Mouse (Mus musculus) liver, postnatal 0 days (tissue): Measurements from ENCODE around the gene Adam12. TPM values are rescaled to one million over a fixed set of nuclear protein-coding genes. Genes with fewer than 3 reads are reported as not detected.

Experiments used
- ATAC-seq: fragments of 200-750 bp; cut with Nextera tagmentation; 2 replicates; pipeline ENCODE4 v1.8.0; 2017; ENCODE audit warnings: mild to moderate bottlenecking, moderate library complexity
- DNase-seq: peaks from one replicate; pipeline ENCODE4 v3.0.0-alpha.2; 2016
- H3K27ac ChIP-seq: fragments of 300-500 bp; sonication (generic); 2 replicates; pipeline ENCODE4 v1.5.1; 2014; ENCODE audit warnings: antibody characterized with exemption, moderate library complexity, mild to moderate bottlenecking, low read depth
- H3K27me3 ChIP-seq: fragments of 300-500 bp; sonication (generic); 2 replicates; pipeline ENCODE4 v1.6.1; 2014; ENCODE audit warnings: low read length, control low read depth, mixed read lengths; ENCODE audit not compliant: insufficient read depth
- H3K36me3 ChIP-seq: fragments of 300-500 bp; sonication (generic); replicated peaks from 2 replicates; pipeline ENCODE4 v1.6.1; 2014; ENCODE audit warnings: mild to moderate bottlenecking, control low read depth, low read length, moderate library complexity, mixed read lengths; ENCODE audit not compliant: insufficient read depth
- H3K4me1 ChIP-seq: fragments of 300-500 bp; sonication (generic); 2 replicates; pipeline ENCODE4 v1.6.1; 2014; ENCODE audit warnings: antibody characterized with exemption, mild to moderate bottlenecking, control low read depth; ENCODE audit not compliant: insufficient read depth
- H3K4me2 ChIP-seq: fragments of 300-500 bp; sonication (generic); 2 replicates; pipeline ENCODE4 v1.6.1; 2014; ENCODE audit warnings: low read depth, mild to moderate bottlenecking, low read length, moderate library complexity, mixed read lengths
- H3K4me3 ChIP-seq: fragments of 300-500 bp; sonication (generic); 2 replicates; pipeline ENCODE4 v1.5.1; 2014; ENCODE audit warnings: low read depth, low read length
- H3K9ac ChIP-seq: fragments of 300-500 bp; sonication (generic); replicated peaks from 2 replicates; pipeline ENCODE4 v1.6.1; 2014; ENCODE audit warnings: mild to moderate bottlenecking, moderate library complexity
- H3K9me3 ChIP-seq: fragments of 300-500 bp; sonication (generic); 2 replicates; pipeline ENCODE4 v1.6.1; 2016; ENCODE audit warnings: mild to moderate bottlenecking, control low read depth, low read length, mixed read lengths
- CTCF ChIP-seq: sonication (generic); IDR thresholded peaks from 2 replicates; pipeline ENCODE4 v1.5.1; 2016; ENCODE audit warnings: antibody characterized with exemption, low read depth
- EP300 ChIP-seq: IDR thresholded peaks from 2 replicates; pipeline ENCODE4 v1.6.1; 2016; ENCODE audit warnings: antibody characterized with exemption, low read depth, mild to moderate bottlenecking
- WGBS: fragments of 180-500 bp; shearing (Covaris S2); extraction: QIAGEN DNeasy Blood & Tissue Kit; methylation state at CpG from one replicate; pipeline ENCODE4 v1.1.7; 2014; ENCODE audit not compliant: insufficient replicate concordance; 5-methylcytosine and 5-hydroxymethylcytosine counted together
- polyA plus RNA-seq: library from polyadenylated mRNA; unstranded; fragments of >200 nt; fragmentation: Nextera tagmentation; extraction: Ambion mirVana; gene quantifications from 2 replicates; pipeline ENCODE4 v1.2.1, GENCODE M21; 2015

Gene Adam12
- polyA plus RNA-seq, 1 experiment from 2014 or later: 0.93 TPM

DNA sequence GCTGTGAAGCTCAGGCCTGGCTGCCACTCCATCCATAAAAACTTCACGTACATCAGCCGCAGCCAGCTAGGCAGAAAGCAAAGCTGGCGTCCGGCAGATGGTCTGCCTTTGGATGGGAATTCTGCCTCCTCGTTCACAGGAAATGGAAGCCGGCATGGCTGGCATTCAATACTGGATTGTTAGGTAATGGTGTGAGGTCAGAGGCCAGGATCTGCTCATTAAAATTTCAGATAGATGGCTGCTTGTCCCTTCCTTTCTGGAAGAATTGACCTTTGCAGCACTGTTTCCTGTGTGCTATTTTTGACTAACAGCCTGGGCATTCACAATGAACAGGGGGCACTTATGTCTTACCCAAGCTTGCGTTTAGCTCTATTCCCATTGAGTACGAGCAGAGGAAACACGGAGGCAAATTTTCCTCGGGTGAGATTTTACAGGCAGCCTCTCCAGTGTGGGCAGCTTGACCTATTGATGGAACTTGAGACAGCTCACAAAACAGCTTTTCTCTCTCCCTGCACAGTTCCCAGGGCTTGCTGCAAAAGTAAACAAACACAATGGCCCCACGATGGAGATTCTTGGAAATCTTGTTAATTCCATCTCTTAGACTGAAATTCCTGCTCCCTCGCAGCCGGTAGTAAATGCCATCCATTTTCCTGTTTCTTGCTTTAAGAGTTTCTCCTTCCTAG is 4.0 kb downstream of the Adam12 start:
- ATAC-seq: no peak
- H3K36me3 ChIP-seq: no peaks in the 10 kb centered on the region
- no peaks in the 10 kb centered on the region; the same call in 1 of the 2 replicates for H3K4me1 ChIP-seq
- 48% methylated on average over 13 of the region's 13 CpGs for WGBS
- H3K9ac ChIP-seq: no peak overlapping the region
- no peaks in the 10 kb centered on the region for H3K9me3 ChIP-seq
- peaks cover 25% of the 10 kb centered on the region for H3K27me3 ChIP-seq
- H3K27ac ChIP-seq: no peak overlapping the region
- 0 out of 2 replicates have a peak, but pooled peaks have one; percentile 18 for TF ChIP-seq EP300
- no peak for TF ChIP-seq CTCF
- no peak overlapping the region for H3K4me2 ChIP-seq
- no peak overlapping the region for H3K4me3 ChIP-seq
- DNase-seq: no peak

DNA sequence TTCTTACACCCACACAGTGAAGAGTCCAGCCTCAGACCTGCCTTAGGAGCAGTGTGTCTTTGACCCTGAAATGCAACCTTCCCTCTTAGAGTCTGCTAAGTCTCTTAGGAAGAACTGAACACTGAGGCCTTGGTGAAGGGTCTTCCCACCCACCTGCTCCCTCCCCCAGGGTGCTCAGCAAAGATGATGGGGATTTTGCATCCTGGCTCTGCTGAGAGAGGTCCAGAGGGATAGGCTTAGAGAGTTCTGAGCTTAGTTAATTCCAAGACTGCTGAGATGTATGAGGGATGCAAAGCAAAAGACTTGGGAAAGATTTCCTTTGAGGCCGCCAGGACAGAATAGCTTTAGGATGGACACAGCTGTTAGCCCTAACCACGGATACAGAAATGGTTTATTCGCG is 4.8 kb downstream of the Adam12 start:
- no peak for DNase-seq
- WGBS: 84% methylated on average over 4 of the region's 4 CpGs
- H3K27ac ChIP-seq: no peak overlapping the region
- no peak for TF ChIP-seq EP300
- no peak for TF ChIP-seq CTCF
- no peak overlapping the region for H3K9ac ChIP-seq
- H3K36me3 ChIP-seq: no peaks in the 10 kb centered on the region
- no peaks in the 10 kb centered on the region; the same call in 1 of the 2 replicates for H3K4me1 ChIP-seq
- H3K9me3 ChIP-seq: no peaks in the 10 kb centered on the region
- peaks cover 25% of the 10 kb centered on the region for H3K27me3 ChIP-seq
- no peak overlapping the region for H3K4me2 ChIP-seq
- no peak for ATAC-seq
- H3K4me3 ChIP-seq: no peak overlapping the region

DNA sequence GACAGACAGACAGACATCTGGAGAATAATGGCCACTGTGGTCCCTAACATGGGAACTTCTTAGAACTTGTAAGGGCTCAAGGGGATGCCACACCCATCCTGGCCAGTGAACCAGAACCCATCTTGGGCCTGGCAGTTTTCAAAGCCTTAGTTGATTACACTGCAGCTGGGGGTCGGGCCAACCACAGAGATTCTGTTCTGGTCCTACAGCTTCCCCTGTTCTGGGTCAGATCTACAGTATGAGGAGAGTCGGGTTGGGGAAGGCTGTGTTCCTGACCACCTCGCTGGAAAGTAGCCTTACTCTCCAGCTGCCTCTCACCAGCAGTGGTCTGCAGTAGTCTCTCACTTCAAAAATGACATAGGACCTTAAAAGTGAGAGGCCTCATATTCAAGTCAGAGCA is 5.7 kb downstream of the Adam12 start:
- Histone ChIP-seq H3K27me3 (peaks cover 25% of the 10 kb centered on the region), H3K9ac (no peak overlapping the region), H3K9me3 (no peaks in the 10 kb centered on the region), H3K27ac (no peak overlapping the region), H3K4me1 (no peaks in the 10 kb centered on the region), H3K4me2 (no peak overlapping the region), H3K4me3 (no peak overlapping the region), H3K36me3 (no peaks in the 10 kb centered on the region)
- ATAC-seq (no peak), DNase-seq (no peak)
- TF ChIP-seq CTCF (no peak), EP300 (no peak)
- 62% methylated on average over 3 of the region's 3 CpGs for WGBS

DNA sequence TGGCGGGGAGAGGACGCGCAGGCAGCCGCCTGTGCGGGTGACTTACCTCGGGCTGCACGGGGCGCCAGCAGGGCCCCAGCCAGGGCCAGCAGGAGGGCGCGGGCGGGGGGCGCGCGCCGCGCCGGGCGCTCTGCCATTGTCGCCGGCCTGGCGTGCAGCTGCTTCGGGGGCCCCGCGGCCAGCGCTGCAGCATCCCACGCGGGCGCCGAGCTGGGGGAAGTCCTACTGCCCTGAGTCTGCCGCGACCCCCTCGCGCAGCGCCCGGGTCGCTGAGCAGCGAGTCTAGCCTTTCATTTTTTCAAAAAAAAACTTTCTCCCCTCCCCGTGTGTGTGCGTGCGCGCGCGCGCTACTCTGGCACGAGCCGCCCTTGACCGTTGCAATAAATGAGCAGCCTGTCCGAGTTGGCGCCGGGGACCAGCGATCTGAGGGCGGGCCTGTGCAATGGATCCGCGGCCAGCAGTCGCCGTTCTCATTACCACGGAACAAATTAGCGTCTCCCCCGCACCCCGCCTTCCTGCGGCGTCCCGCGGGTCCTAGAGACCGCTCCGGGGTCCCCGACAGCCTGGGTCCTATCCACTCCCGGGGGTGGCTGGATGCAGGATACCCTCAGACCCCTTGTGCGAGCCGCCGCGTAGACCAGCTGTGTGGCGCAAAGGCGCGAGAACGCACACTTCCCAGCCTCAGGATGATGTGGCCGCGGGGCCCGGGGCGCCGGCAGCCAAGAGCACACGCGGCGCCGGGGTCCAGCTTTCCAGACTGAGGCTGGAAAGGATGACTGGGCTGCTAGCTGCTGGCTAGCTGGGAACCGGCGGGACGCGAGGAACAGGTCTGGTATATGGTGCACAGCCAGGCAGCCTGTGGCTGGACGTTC is 7.0 kb downstream of the Adam12 start:
- Histone ChIP-seq H3K4me2 (peak overlapping the region; percentile 63), H3K4me1 (no peaks in the 10 kb centered on the region), H3K27ac (peak overlapping the region; percentile 34; the same call in 1 of the 2 replicates), H3K9me3 (no peaks in the 10 kb centered on the region), H3K36me3 (no peaks in the 10 kb centered on the region), H3K4me3 (peak overlapping the region; percentile 47), H3K27me3 (peaks cover 25% of the 10 kb centered on the region), H3K9ac (0 out of 2 replicates have a peak overlapping the region, but pooled peaks have one; percentile 41)
- ATAC-seq: no peak
- 1% methylated on average over 86 of the region's 90 CpGs for WGBS
- no peak for TF ChIP-seq EP300
- no peak for TF ChIP-seq CTCF
- peak; percentile 36 for DNase-seq

DNA sequence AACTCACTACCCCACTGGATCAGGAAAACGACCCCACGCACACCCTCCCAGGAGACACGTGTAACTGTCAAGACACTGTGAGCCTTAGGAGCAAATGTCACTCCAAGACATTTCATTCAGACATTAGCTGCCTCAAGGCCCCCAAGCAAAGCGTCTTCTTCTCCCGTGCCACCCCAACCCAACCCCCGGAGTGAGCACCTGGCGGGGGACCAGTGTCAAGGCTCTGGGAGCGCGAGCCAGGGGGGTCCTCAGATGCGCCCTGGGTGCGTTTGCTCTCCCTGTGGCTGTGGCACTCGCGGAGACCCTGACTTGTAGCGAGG is 7.6 kb downstream of the Adam12 start:
- H3K27ac ChIP-seq: 0 out of 2 replicates have a peak overlapping the region, but pooled peaks have one; percentile 29
- ATAC-seq: no peak
- peak; percentile 18 for DNase-seq
- no peaks in the 10 kb centered on the region for H3K9me3 ChIP-seq
- peak overlapping the region; percentile 63 for H3K4me2 ChIP-seq
- under 1% methylated on average over 14 of the region's 14 CpGs for WGBS
- H3K9ac ChIP-seq: no peak overlapping the region
- no peaks in the 10 kb centered on the region for H3K36me3 ChIP-seq
- H3K27me3 ChIP-seq: peaks cover 25% of the 10 kb centered on the region
- TF ChIP-seq CTCF (no peak), EP300 (no peak)
- H3K4me3 ChIP-seq: peak overlapping the region; percentile 47
- no peaks in the 10 kb centered on the region for H3K4me1 ChIP-seq

DNA sequence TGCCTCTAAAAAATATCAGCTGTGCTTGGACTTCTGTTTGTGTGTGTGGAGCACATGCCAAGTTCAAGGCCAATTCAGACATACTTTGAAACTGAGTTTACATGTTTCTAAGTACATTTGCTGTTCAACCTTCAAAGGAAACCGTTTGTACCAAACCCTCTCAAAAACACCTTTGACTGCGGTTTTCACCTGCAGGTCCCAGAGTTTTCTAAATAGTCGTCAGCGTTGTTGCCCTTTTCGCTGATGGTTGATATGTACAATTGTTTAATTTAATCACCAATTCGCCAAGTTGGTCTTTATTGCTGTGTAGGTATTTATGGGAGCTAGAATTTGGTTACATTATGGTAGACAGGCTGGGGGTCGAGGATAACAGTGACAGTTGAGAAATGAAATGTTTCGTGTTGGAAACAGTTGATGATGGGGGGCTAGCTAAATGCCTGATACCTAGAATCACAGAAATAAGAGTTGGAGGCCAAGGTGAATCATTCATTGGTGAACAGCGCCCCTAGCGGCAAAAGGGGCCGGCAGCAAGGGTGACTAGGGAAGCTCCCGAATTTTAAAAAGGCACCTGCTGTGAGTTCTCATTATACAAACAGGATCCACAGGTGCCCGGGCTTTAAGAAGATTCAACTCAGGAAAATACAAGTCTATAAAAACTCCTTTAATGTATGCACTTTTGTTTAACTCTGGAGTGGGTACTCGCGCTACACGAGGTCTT is 8.3 kb downstream of the Adam12 start:
- Histone ChIP-seq H3K9ac (no peak overlapping the region), H3K4me2 (peak overlapping the region; percentile 63), H3K9me3 (no peaks in the 10 kb centered on the region), H3K27ac (no peak overlapping the region), H3K27me3 (peaks cover 25% of the 10 kb centered on the region), H3K4me1 (no peaks in the 10 kb centered on the region), H3K36me3 (no peaks in the 10 kb centered on the region), H3K4me3 (peak overlapping the region; percentile 47)
- ATAC-seq: no peak
- TF ChIP-seq EP300: no peak
- TF ChIP-seq CTCF: peak; percentile 81
- WGBS: 24% methylated on average over 16 of the region's 16 CpGs
- DNase-seq: peak; percentile 78
